Mouse (Mus musculus): ENCODE measurements at regions not wholly inside any gene's neighbourhood (a gene's known extent, or its start where the extent isn't known, plus 50 kb on each side); places are given as distances from the start of the nearest gene placed in this dataset.

DNA sequence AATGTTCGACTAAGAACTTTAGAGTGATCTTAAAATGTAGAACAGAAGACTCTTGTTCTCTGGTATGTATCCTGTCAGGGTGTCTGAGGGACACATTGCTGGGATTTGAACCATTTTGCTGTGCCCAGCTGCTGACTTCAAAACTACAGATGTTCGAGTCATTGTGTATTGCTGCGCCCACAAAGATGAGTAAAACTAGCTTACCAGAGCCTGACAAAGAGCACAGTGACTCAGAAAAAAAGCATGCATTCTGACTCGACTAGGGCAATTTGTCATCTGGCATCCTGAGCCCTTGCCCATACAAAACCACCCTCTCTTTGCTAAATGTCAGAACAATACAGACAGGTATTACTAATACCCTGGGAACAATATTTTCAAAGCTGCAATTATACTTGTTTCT is 438.6 kb upstream of the Tenm3 start:
- Histone ChIP-seq H3K4me3 (ENCODE audit: control insufficient read depth, low read depth, low read length) (no peak overlapping the region), H3K4me1 (ENCODE audit: control insufficient read depth, insufficient read depth, low read length) (no peaks in the 10 kb centered on the region), H3K27me3 (ENCODE audit: control insufficient read depth, insufficient read depth, low read length) (no peaks in the 10 kb centered on the region), H3K27ac (ENCODE audit: control insufficient read depth, insufficient read depth, low read depth, low read length) (no peak overlapping the region), H3K36me3 (ENCODE audit: control insufficient read depth, insufficient read depth, low read length) (no peaks in the 10 kb centered on the region)
- TF ChIP-seq POLR2A (IDR thresholded peaks at IDR 0.05; ENCODE audit: control insufficient read depth, low read depth, low read length), result no peak
- TF ChIP-seq CTCF (IDR thresholded peaks at IDR 0.05; ENCODE audit: control insufficient read depth, insufficient read depth, insufficient replicate concordance, low read depth, low read length), result no peak

DNA sequence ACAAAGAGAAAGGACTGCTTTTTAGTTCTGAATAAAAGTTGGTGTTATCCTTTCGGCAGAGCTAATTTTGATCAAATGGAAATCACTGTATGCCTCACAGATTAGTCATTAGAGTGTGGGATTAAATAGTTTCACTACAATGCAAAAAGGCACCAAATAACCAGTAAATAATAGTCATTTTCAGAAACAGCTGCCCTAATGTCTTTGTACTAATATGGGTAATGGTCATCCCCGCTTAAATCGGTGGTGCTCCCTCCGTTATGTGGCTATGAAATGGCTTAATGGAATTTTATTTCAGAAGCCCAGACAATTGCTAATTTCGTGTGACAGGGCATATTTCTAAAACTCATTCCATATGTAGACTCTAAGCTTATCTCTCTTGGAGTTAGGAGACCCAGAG is 437.5 kb upstream of the Tenm3 start:
- H3K4me1 ChIP-seq (ENCODE audit: control insufficient read depth, insufficient read depth, low read length), result no peaks in the 10 kb centered on the region
- H3K36me3 ChIP-seq (ENCODE audit: control insufficient read depth, insufficient read depth, low read length), result no peaks in the 10 kb centered on the region
- no peaks in the 10 kb centered on the region for H3K27me3 ChIP-seq (ENCODE audit: control insufficient read depth, insufficient read depth, low read length)

DNA sequence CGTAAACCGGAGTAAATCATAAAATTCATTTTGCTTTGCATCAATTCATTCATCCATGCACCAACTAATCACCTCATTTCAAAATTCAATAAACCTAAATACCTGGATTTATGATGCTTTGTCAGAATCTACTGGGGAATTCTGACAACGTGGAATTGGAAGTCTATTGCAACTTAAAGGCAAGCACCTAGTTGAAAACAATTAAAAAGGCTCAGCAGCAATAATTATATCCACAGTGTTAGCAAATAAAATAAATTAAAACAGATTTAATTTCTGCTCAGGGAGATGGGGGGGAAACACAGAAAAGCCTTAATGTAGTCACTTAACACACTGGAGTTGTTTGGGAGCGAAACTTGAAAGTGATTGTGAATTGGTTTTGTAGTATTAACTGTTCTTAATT is 430.3 kb upstream of the Tenm3 start:
- H3K36me3 ChIP-seq (ENCODE audit: control insufficient read depth, insufficient read depth, low read length), result no peaks in the 10 kb centered on the region
- H3K27me3 ChIP-seq (ENCODE audit: control insufficient read depth, insufficient read depth, low read length), result no peaks in the 10 kb centered on the region
- no peak for TF ChIP-seq CTCF (IDR thresholded peaks at IDR 0.05; ENCODE audit: control insufficient read depth, insufficient read depth, insufficient replicate concordance, low read depth, low read length)
- no peak for TF ChIP-seq POLR2A (IDR thresholded peaks at IDR 0.05; ENCODE audit: control insufficient read depth, low read depth, low read length)
- no peak overlapping the region for H3K4me3 ChIP-seq (ENCODE audit: control insufficient read depth, low read depth, low read length)
- no peaks in the 10 kb centered on the region for H3K4me1 ChIP-seq (ENCODE audit: control insufficient read depth, insufficient read depth, low read length)
- H3K27ac ChIP-seq (ENCODE audit: control insufficient read depth, insufficient read depth, low read depth, low read length), result no peak overlapping the region

More for the DNA sequence above, 437.5 kb upstream of the Tenm3 start:
- H3K27ac ChIP-seq (ENCODE audit: control insufficient read depth, insufficient read depth, low read depth, low read length), result no peak overlapping the region
- no peak for TF ChIP-seq CTCF (IDR thresholded peaks at IDR 0.05; ENCODE audit: control insufficient read depth, insufficient read depth, insufficient replicate concordance, low read depth, low read length)
- no peak for TF ChIP-seq POLR2A (IDR thresholded peaks at IDR 0.05; ENCODE audit: control insufficient read depth, low read depth, low read length)
- H3K4me3 ChIP-seq (ENCODE audit: control insufficient read depth, low read depth, low read length), result no peak overlapping the region

DNA sequence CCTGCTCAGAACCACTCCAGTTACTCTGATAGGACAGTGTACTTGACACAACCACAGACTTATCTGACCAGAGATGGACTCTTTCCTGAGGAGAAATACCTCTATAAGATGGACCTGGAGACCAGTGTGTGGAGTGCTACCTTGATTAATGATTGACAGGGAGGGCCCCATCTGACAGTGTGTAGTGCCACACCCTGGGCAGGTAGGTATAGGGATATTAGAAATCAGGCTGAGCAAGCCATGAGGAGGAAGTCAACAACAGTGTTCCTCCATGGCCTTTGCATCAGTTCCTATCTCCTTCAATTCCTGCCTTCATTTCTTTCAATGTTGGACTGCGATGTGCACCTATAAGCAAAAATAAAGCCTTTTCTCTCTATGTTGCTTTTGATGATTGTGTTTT is 429.4 kb upstream of the Tenm3 start:
- no peak overlapping the region for H3K4me3 ChIP-seq (ENCODE audit: control insufficient read depth, low read depth, low read length)
- H3K36me3 ChIP-seq (ENCODE audit: control insufficient read depth, insufficient read depth, low read length), result no peaks in the 10 kb centered on the region
- no peaks in the 10 kb centered on the region for H3K27me3 ChIP-seq (ENCODE audit: control insufficient read depth, insufficient read depth, low read length)
- H3K4me1 ChIP-seq (ENCODE audit: control insufficient read depth, insufficient read depth, low read length), result no peaks in the 10 kb centered on the region
- H3K27ac ChIP-seq (ENCODE audit: control insufficient read depth, insufficient read depth, low read depth, low read length), result no peak overlapping the region
- TF ChIP-seq CTCF (IDR thresholded peaks at IDR 0.05; ENCODE audit: control insufficient read depth, insufficient read depth, insufficient replicate concordance, low read depth, low read length) (no peak), POLR2A (IDR thresholded peaks at IDR 0.05; ENCODE audit: control insufficient read depth, low read depth, low read length) (no peak)

DNA sequence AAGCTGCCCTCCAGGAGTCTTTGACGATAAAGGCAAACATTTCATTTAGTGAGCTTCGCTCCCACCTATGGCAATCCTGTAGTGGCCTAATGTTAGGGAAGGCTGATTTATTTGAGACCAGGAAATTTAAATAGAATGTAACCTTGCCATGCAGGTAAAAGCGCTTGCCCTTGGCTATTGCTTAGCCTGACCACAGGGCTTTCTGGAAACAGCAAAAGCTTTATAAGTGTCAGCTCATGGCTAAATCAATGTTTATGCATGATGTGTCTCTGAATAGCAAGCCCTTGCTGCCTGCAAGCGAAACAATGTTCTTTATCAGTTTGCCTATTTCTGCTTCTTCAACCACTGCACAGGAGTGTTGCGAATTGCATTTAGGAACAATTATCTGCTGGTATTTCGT is 419.7 kb upstream of the Tenm3 start:
- no peaks in the 10 kb centered on the region for H3K4me1 ChIP-seq (ENCODE audit: control insufficient read depth, insufficient read depth, low read length)
- no peaks in the 10 kb centered on the region for H3K27me3 ChIP-seq (ENCODE audit: control insufficient read depth, insufficient read depth, low read length)
- TF ChIP-seq POLR2A (IDR thresholded peaks at IDR 0.05; ENCODE audit: control insufficient read depth, low read depth, low read length) (no peak), CTCF (IDR thresholded peaks at IDR 0.05; ENCODE audit: control insufficient read depth, insufficient read depth, insufficient replicate concordance, low read depth, low read length) (no peak)
- H3K4me3 ChIP-seq (ENCODE audit: control insufficient read depth, low read depth, low read length), result no peak overlapping the region
- H3K27ac ChIP-seq (ENCODE audit: control insufficient read depth, insufficient read depth, low read depth, low read length), result no peak overlapping the region
- H3K36me3 ChIP-seq (ENCODE audit: control insufficient read depth, insufficient read depth, low read length), result no peaks in the 10 kb centered on the region

DNA sequence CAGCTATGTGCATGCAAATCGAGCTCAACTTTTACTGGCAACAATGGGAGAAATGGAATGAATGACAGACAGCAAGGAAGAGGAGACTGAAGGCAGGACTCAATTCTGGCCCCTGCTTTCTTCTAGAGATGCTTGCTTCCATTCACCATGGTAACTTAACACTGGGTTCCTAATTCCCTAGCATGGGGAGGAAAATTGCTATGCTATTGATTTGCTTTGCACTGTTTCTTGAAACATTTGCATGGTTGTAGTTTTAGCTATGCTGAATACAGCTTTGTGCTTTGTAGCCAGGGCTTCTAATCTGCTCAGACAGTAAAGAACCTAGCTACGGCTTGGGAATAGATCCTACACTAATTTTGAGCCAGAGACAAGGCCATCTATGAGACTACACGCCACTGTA is 419.0 kb upstream of the Tenm3 start:
- no peak for TF ChIP-seq POLR2A (IDR thresholded peaks at IDR 0.05; ENCODE audit: control insufficient read depth, low read depth, low read length)
- no peak for TF ChIP-seq CTCF (IDR thresholded peaks at IDR 0.05; ENCODE audit: control insufficient read depth, insufficient read depth, insufficient replicate concordance, low read depth, low read length)
- no peaks in the 10 kb centered on the region for H3K27me3 ChIP-seq (ENCODE audit: control insufficient read depth, insufficient read depth, low read length)
- no peaks in the 10 kb centered on the region for H3K4me1 ChIP-seq (ENCODE audit: control insufficient read depth, insufficient read depth, low read length)
- H3K27ac ChIP-seq (ENCODE audit: control insufficient read depth, insufficient read depth, low read depth, low read length), result no peak overlapping the region
- no peak overlapping the region for H3K4me3 ChIP-seq (ENCODE audit: control insufficient read depth, low read depth, low read length)
- H3K36me3 ChIP-seq (ENCODE audit: control insufficient read depth, insufficient read depth, low read length), result no peaks in the 10 kb centered on the region

DNA sequence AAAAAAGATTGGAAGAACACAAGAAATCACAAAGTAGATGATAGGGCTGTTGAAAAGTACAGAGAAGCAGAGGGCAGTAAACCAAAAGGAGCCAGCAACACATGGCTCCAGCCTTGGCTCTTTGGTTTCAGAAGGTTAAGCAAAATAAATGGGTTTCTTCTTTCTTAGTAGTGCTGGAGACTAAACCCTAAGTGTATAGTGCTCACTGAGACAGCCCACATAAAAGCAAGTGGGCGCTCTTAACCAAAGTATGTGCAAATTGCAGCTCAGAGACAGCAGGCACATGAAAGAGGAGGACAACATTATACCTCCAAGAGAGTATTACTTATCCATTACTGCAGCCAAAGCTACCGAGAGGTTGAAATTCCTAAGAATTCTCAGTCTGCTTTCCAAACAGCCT is 412.2 kb upstream of the Tenm3 start:
- Histone ChIP-seq H3K27ac (ENCODE audit: control insufficient read depth, insufficient read depth, low read depth, low read length) (no peak overlapping the region), H3K27me3 (ENCODE audit: control insufficient read depth, insufficient read depth, low read length) (no peaks in the 10 kb centered on the region), H3K4me3 (ENCODE audit: control insufficient read depth, low read depth, low read length) (no peak overlapping the region), H3K4me1 (ENCODE audit: control insufficient read depth, insufficient read depth, low read length) (no peaks in the 10 kb centered on the region), H3K36me3 (ENCODE audit: control insufficient read depth, insufficient read depth, low read length) (no peaks in the 10 kb centered on the region)
- TF ChIP-seq CTCF (IDR thresholded peaks at IDR 0.05; ENCODE audit: control insufficient read depth, insufficient read depth, insufficient replicate concordance, low read depth, low read length) (no peak), POLR2A (IDR thresholded peaks at IDR 0.05; ENCODE audit: control insufficient read depth, low read depth, low read length) (no peak)

DNA sequence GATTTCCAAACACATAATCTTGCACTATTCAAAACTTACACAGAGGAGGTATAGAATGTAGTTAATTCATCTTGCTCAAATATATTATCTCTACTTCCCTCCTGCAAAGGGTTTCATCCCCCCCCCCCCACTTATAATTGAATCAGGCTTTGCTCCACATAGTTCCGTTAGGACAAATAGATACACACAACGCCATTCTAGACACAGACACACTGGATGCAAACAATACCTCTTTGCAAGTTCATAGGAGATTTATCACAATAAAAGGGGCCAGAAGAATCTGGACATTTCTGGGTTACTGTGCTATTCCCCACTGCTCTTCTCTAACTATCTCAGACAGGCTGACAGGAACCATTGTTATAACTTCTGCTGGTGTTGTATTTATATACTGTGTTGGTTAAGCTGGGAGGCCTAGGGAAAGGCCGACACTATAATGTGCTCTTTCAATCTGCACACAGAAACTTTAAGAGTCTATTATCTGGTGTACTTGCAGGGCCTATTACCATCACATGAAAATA is 410.6 kb upstream of the Tenm3 start:
- no peak overlapping the region for H3K4me3 ChIP-seq (ENCODE audit: control insufficient read depth, low read depth, low read length)
- H3K27ac ChIP-seq (ENCODE audit: control insufficient read depth, insufficient read depth, low read depth, low read length), result no peak overlapping the region
- no peak for TF ChIP-seq CTCF (IDR thresholded peaks at IDR 0.05; ENCODE audit: control insufficient read depth, insufficient read depth, insufficient replicate concordance, low read depth, low read length)
- no peak for TF ChIP-seq POLR2A (IDR thresholded peaks at IDR 0.05; ENCODE audit: control insufficient read depth, low read depth, low read length)
- H3K4me1 ChIP-seq (ENCODE audit: control insufficient read depth, insufficient read depth, low read length), result no peaks in the 10 kb centered on the region
- no peaks in the 10 kb centered on the region for H3K27me3 ChIP-seq (ENCODE audit: control insufficient read depth, insufficient read depth, low read length)
- H3K36me3 ChIP-seq (ENCODE audit: control insufficient read depth, insufficient read depth, low read length), result no peaks in the 10 kb centered on the region
